In the genomic region with DNA sequence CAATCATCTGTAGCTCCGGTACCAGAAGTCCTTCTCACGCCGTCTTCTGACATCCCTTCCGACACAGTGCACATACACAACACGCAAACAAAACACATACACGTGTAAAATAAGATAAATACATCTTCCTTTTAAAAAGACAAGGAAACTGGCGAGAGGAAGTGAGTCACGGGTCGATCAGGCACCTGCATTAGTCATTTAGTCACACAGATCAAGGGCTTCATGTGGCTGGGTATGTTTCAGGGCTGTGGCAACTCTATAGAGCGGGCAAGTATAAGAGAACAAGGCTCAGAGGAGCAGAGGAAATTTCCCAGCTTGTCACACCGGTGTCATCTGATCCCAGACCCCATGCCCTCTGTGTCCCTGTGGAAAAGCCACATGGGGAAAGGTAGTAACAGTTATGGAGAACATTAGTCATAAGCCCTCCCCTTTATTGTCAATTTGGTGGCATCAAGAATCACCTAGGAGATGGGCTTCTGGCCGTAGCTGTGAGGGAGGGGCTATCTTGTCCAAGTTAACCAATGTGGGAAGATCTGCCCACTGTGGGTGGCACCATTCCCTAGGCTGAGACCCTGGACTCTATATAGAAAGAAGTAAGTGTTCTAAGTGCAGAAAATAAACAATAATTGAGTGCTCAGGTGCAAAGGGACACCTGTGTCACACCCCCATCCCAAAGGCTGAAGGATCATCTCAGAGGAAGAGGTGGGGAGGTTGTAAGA, we compare ENCODE assay signal across 18 mouse cellular contexts. TPM values are rescaled to one million over a fixed set of nuclear protein-coding genes. Genes with fewer than 3 reads are reported as not detected.
DNase-seq lines count a peak whose midpoint lies in the region; ATAC-seq and TF ChIP-seq lines count a peak whose summit lies in the region.
"Had no signal": no experiment of that assay in that cellular context is flagged by ENCODE, and none has a peak within 500 bp of the region (broad histone marks: within the 10 kb centered on the region; RNA-seq: fewer than 3 reads in every experiment).

No protein-coding gene starts in this region.

- no peaks in the 10 kb centered on the region for H3K36me3 ChIP-seq in stomach, postnatal 0 days (ENCODE audit: control insufficient read depth, insufficient read depth, low read length)
- H3K36me3 ChIP-seq: embryonic facial prominence, embryonic 10.5 days; G1E; heart, embryonic 13.5 days had no signal

- H3K4me2 ChIP-seq in stomach, postnatal 0 days (replicated peaks; ENCODE audit: low read depth), result no peak overlapping the region
- H3K4me2 ChIP-seq: forebrain, embryonic 13.5 days; heart, embryonic 13.5 days; hindbrain, embryonic 14.5 days had no signal

- peak; percentile 23 for ATAC-seq in activated CD4-positive, CD25-positive, alpha-beta regulatory T cell, adult 4 months
- ATAC-seq in stomach, postnatal 0 days (ENCODE audit: low FRiP score, low TSS enrichment), result peak; percentile 58; the same call in 1 of the 2 replicates
- ATAC-seq: forebrain, embryonic 13.5 days; forebrain, postnatal 0 days; intestine, postnatal 0 days had no signal

- no peak overlapping the region for H3K9ac ChIP-seq in stomach, postnatal 0 days (ENCODE audit: low read length)
- H3K9ac ChIP-seq: forebrain, embryonic 13.5 days; forebrain, postnatal 0 days; heart, embryonic 13.5 days; hindbrain, embryonic 14.5 days had no signal

- DNase-seq in 3T3-L1 (ENCODE audit: low read depth, low spot score), result peak; percentile 28
- DNase-seq in A20 (ENCODE audit: low read depth, low spot score), result peak; percentile 77
- no peak for DNase-seq in stomach, postnatal 0 days (ENCODE audit: low spot score)
- no peak for DNase-seq in testis, postnatal 10 days (ENCODE audit: low spot score)
- DNase-seq in urinary bladder, postnatal 10 days (ENCODE audit: low spot score), result no peak
- DNase-seq: adrenal gland, postnatal 10 days; cerebellum, adult 11-12 months; cerebellum, adult 9-11 months; forebrain, postnatal 0 days; gastrocnemius, postnatal 14 days; heart, postnatal 4 days had no signal

- 71% methylated on average over 12 of the region's 12 CpGs for WGBS in stomach, postnatal 0 days

- no peak overlapping the region for H3K4me3 ChIP-seq in stomach, postnatal 0 days (ENCODE audit: low read depth, low read length)
- H3K4me3 ChIP-seq: embryonic facial prominence, embryonic 10.5 days; forebrain, embryonic 13.5 days; heart, embryonic 13.5 days had no signal

- TF ChIP-seq CTCF in stomach, postnatal 0 days (IDR thresholded peaks at IDR 0.05; ENCODE audit: low read depth), result no peak

- H3K27me3 ChIP-seq in stomach, postnatal 0 days (ENCODE audit: control insufficient read depth, insufficient read depth, low read length), result no peaks in the 10 kb centered on the region

- H3K4me1 ChIP-seq in stomach, postnatal 0 days (replicated peaks; ENCODE audit: control insufficient read depth, insufficient read depth), result no peaks in the 10 kb centered on the region

- no peak overlapping the region for H3K27ac ChIP-seq in stomach, postnatal 0 days (replicated peaks)
- H3K27ac ChIP-seq: embryonic facial prominence, embryonic 10.5 days; forebrain, embryonic 13.5 days; heart, embryonic 13.5 days; hindbrain, embryonic 14.5 days had no signal

- TF ChIP-seq EP300 in stomach, postnatal 0 days (optimal IDR thresholded peaks at IDR 0.05), result no peak

- no peaks in the 10 kb centered on the region for H3K9me3 ChIP-seq in stomach, postnatal 0 days (ENCODE audit: control insufficient read depth, low read length)
- H3K9me3 ChIP-seq: embryonic facial prominence, embryonic 10.5 days; forebrain, embryonic 13.5 days; G1E; heart, embryonic 13.5 days had no signal

RNA-seq across cellular contexts. Expression of a gene that starts 35.6 kb away (rescaled TPM):
- polyA plus RNA-seq in activated CD4-positive, CD25-positive, alpha-beta regulatory T cell, adult 4 months (2017; shearing (Covaris generic)), result not detected
- 2.1 and 2.7 TPM in 2 replicates for polyA plus RNA-seq in stomach, postnatal 0 days (2015; fragmentation: Nextera tagmentation; extraction: Ambion mirVana)

Comparison
In these comparisons a context has a peak if more than half of its experiments do, and no peak if none do; other contexts are left out.
1. DNase-seq: peak in 3T3-L1 (single experiment) and A20 (single experiment); none in stomach, postnatal 0 days (single experiment), testis, postnatal 10 days (single experiment) and urinary bladder, postnatal 10 days (single experiment).